Mouse (Mus musculus): ENCODE data around the gene Fbxl18. TPM values are rescaled to one million over a fixed set of nuclear protein-coding genes. Genes with fewer than 3 reads are reported as not detected.

The Fbxl18 gene
- polyA plus RNA-seq, 1 experiment from 2014 or later: 26.1 TPM

DNA sequence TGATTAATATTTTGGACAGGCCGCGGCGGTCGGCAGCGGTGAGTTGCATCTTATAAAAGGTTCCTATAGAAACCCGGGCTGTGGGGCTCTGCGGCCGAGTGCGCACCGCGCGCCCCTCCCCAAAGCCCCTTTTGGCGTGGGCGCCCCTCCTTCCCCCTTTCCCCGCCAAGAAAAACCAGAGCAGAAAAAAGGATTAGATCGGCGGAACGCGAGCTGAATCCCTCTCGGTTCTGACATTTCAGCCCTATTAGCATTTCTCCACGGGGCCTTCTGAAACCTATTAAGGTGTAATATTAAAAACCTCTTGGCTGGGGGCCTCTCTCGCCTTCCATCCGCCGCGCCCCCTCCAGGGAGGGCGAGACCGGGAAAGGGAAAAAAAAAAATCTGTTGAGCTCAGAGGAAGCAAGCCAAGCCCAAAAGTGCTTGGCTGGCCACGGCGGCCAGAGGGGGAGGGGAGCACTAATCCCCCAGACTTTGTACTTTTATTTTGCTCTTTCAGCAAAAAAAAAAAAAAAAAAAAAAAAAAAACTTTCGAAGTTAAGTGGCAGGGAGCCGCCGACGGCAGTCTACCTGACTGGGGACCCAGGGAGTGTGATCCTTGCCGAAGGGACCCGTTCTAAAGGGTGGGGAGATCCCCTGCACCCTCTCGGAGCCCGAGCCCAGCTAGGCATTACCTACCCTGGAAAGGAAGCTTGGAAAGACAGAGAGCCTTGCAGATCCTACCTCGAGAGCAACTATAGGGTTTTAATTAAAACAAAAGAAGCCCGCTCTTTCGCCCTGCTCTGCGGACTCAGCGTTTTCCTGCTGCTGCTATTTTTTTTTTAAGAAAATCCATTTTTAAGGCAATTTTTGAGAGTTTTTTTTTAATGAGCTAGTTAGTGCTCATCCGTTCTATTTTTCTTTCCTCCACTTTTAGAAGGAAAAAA, 76.5 kb downstream of the Fbxl18 start:
- 1% methylated on average over 43 of the region's 43 CpGs for WGBS
- no peaks in the 10 kb centered on the region for H3K36me3 ChIP-seq (replicated peaks; ENCODE audit: control insufficient read depth, insufficient read depth)
- ATAC-seq (ENCODE audit: low FRiP score) (no peak), DNase-seq (ENCODE audit: low spot score) (peak; percentile 81)
- no peaks in the 10 kb centered on the region for H3K9me3 ChIP-seq (ENCODE audit: control insufficient read depth, low read length)
- H3K4me1 ChIP-seq (replicated peaks; ENCODE audit: control insufficient read depth, insufficient read depth, low read length): peaks cover 13% of the 10 kb centered on the region
- H3K4me2 ChIP-seq (replicated peaks): peak overlapping the region; percentile 99
- no peaks in the 10 kb centered on the region for H3K27me3 ChIP-seq (ENCODE audit: control insufficient read depth, insufficient read depth, low read length)
- peak overlapping the region; percentile 98 for H3K4me3 ChIP-seq (replicated peaks; ENCODE audit: low read length)
- H3K27ac ChIP-seq: peak overlapping the region; percentile 100
- peak overlapping the region; percentile 100 for H3K9ac ChIP-seq

DNA sequence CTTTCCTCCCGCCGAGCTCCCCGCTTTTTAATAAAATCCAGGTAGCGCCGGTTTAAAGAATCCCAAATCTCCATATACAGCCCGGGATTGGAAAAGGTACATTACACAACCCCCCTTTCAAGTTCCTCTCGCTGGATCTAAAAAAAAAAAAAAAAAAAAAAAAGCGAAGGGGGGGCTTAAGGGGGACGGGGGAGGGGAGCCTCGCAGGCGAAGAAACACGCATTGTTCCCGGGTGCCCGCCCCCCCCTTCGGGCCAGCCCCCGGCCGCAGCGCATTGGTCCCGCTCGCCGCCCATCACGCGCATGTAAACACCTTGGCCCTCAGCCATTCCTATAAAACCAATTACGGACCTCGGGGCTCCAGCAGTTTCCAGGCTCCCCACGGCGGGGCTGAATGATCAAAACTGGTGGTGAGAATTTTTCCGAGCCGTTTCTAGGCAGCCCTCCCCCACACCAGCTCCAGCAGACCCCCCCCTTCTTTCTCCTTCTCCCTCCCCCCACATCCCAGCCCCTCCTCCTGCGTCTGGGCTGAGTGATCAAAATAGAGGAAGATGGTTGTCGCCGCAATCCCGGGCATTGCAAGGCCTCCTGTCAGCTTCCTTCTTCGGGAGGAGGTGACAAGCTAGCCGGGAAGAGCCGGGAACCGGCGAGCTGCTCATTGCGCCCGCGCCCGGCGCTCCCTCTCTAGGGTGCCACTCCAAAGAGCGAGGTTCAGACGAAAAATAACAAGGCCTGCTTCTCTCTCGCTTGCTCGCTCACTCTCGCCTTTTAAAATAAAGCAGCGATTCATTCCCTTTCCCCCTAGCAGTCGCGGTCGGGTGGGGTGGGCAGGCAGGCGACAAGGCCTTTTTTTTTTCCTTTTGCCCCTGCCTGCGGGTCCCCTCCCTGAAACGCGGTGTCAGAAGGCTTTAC, 77.4 kb downstream of the Fbxl18 start, which contains the start of gene Tnrc18:
Gene Tnrc18, minus strand, starts transcription at position 139 of the 911 bp plus-strand sequence.
- peak within 1 kb of the TSS; percentile 100 for H3K9ac ChIP-seq
- peak; percentile 100 for DNase-seq (ENCODE audit: low spot score)
- no peaks in the 10 kb centered on the region for H3K27me3 ChIP-seq (ENCODE audit: control insufficient read depth, insufficient read depth, low read length)
- H3K36me3 ChIP-seq (replicated peaks; ENCODE audit: control insufficient read depth, insufficient read depth): no peaks in the 10 kb centered on the region
- ATAC-seq (ENCODE audit: low FRiP score): peak; percentile 82
- H3K4me2 ChIP-seq (replicated peaks): peak within 1 kb of the TSS; percentile 99
- peak within 1 kb of the TSS; percentile 100 for H3K27ac ChIP-seq
- peaks cover 11% of the 10 kb centered on the region; the same call in 1 of the 2 replicates for H3K4me1 ChIP-seq (replicated peaks; ENCODE audit: control insufficient read depth, insufficient read depth, low read length)
- under 1% methylated on average over 54 of the region's 56 CpGs for WGBS
- H3K9me3 ChIP-seq (ENCODE audit: control insufficient read depth, low read length): no peaks in the 10 kb centered on the region
- H3K4me3 ChIP-seq (replicated peaks; ENCODE audit: low read length): peak within 1 kb of the TSS; percentile 98

Other genes starting within 250 kb of the Fbxl18 start
- gene Slc29a4, start 202.9 kb downstream of the Fbxl18 start, polyA plus RNA-seq (2014; fragmentation: Nextera tagmentation; extraction: Ambion mirVana): 81.0 and 82.8 TPM in 2 replicates
- 34.1 and 38.9 TPM in 2 replicates for gene Tnrc18, start 77.8 kb downstream of the Fbxl18 start, polyA plus RNA-seq (2014; fragmentation: Nextera tagmentation; extraction: Ambion mirVana)
- gene Actb, start 11.3 kb upstream of the Fbxl18 start, polyA plus RNA-seq (2014; fragmentation: Nextera tagmentation; extraction: Ambion mirVana): 13,534 and 14,549 TPM in 2 replicates
- 459 and 508 TPM in 2 replicates for gene Fscn1, start 64.9 kb upstream of the Fbxl18 start, polyA plus RNA-seq (2014; fragmentation: Nextera tagmentation; extraction: Ambion mirVana)
- 29.4 and 29.8 TPM in 2 replicates for gene Rnf216, start 217.6 kb upstream of the Fbxl18 start, polyA plus RNA-seq (2014; fragmentation: Nextera tagmentation; extraction: Ambion mirVana)

Measured in hindbrain, embryonic 14.5 days (tissue).